Mouse (Mus musculus): ENCODE measurements around the gene Txndc11. TPM values are rescaled to one million over a fixed set of nuclear protein-coding genes. Genes with fewer than 3 reads are reported as not detected.
A peak's percentile ranks its signal among the peaks of the same experiment; 100 is the strongest.

The Txndc11 gene
- polyA plus RNA-seq, 1 experiment from 2014 or later = 34.6 TPM

- Histone ChIP-seq H3K27ac (replicated peaks; ENCODE audit: low read depth, low read length) (no peak overlapping the region), H3K9me3 (ENCODE audit: control insufficient read depth, low read length) (no peaks in the 10 kb centered on the region), H3K4me2 (ENCODE audit: low read length) (no peak overlapping the region), H3K4me1 (ENCODE audit: control insufficient read depth, insufficient read depth, low read length) (peaks cover 38% of the 10 kb centered on the region), H3K4me3 (replicated peaks; ENCODE audit: low read depth, low read length) (no peak overlapping the region), H3K27me3 (ENCODE audit: control insufficient read depth, insufficient read depth, low read length) (no peaks in the 10 kb centered on the region), H3K36me3 (ENCODE audit: control insufficient read depth, insufficient read depth, low read length) (peaks cover 57% of the 10 kb centered on the region), H3K9ac (replicated peaks; ENCODE audit: low read length) (no peak overlapping the region)
- DNase-seq (no peak), ATAC-seq (ENCODE audit: low FRiP score, low TSS enrichment) (no peak)
- 92% methylated on average over 4 of the region's 4 CpGs for WGBS
Measured at GRCm38 (mm10) chr16:11071887-11072286, 62.6 kb downstream of the Txndc11 start.

DNA sequence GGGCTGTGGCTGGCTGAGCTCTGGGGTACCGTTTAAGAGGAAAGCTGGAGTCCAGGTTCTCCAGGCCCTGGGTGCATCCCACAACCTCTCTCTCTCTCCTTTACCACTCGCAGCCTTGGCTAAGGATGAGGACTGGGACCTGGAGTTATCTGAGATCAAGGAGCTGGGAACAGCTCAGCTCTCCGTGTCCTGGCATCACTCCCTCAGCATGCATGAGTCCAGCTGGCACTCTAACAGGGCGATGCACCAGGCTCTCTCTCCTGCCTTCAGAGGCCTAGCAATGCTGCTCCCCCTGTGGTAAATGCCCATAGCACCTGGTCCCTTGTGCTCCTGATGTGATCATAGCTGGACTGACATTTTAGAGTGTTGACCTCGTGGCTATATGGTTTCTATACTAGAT, 63.3 kb downstream of the Txndc11 start:
- ATAC-seq (ENCODE audit: low FRiP score, low TSS enrichment) (no peak), DNase-seq (no peak)
- no peak overlapping the region for H3K9ac ChIP-seq (replicated peaks; ENCODE audit: low read length)
- 83% methylated on average over 5 of the region's 5 CpGs for WGBS
- no peaks in the 10 kb centered on the region for H3K9me3 ChIP-seq (ENCODE audit: control insufficient read depth, low read length)
- H3K27ac ChIP-seq (replicated peaks; ENCODE audit: low read depth, low read length) = no peak overlapping the region
- no peak overlapping the region for H3K4me3 ChIP-seq (replicated peaks; ENCODE audit: low read depth, low read length)
- H3K36me3 ChIP-seq (ENCODE audit: control insufficient read depth, insufficient read depth, low read length) = peaks cover 51% of the 10 kb centered on the region
- no peaks in the 10 kb centered on the region for H3K27me3 ChIP-seq (ENCODE audit: control insufficient read depth, insufficient read depth, low read length)
- no peak overlapping the region for H3K4me2 ChIP-seq (ENCODE audit: low read length)
- peaks cover 38% of the 10 kb centered on the region for H3K4me1 ChIP-seq (ENCODE audit: control insufficient read depth, insufficient read depth, low read length)

DNA sequence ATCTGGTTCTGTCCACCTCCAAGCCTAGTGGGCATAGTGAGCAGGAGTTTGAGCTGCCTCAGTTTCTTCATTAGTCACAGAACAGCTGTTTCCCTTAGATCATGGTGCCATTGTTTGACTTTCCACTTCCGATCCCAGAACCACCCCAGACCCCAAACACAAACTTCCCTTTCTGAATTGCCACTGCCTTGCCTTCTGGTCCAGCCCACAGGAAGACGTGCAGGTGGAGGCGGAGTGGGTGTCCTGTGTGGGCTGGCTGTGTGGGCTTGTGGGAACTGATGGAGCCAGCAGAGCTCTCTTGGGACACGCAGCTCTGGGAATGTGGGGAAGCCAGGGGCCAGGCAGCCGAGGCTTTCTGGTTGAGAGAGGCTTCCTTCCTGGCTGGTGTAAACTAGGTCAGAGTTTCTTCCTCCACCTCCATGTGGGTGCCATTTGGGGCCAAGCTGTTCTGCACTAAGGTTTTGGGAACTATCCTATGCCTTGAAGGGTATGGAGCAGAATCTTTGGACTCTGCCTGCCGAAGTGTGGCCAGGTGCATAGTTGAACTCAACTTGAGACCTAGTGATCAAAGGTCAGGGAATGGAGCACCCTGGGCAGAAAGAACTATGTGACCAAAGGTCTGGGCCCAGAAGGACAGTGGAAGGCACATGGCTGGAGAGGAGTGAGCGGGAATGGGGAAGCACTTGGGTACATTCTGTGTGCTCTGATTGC, 64.6 kb downstream of the Txndc11 start:
- Histone ChIP-seq H3K9me3 (ENCODE audit: control insufficient read depth, low read length) (no peaks in the 10 kb centered on the region), H3K36me3 (ENCODE audit: control insufficient read depth, insufficient read depth, low read length) (peaks cover 39% of the 10 kb centered on the region), H3K9ac (replicated peaks; ENCODE audit: low read length) (no peak overlapping the region), H3K4me2 (ENCODE audit: low read length) (peak overlapping the region; percentile 4; the same call in 1 of the 2 replicates), H3K27ac (replicated peaks; ENCODE audit: low read depth, low read length) (no peak overlapping the region), H3K27me3 (ENCODE audit: control insufficient read depth, insufficient read depth, low read length) (no peaks in the 10 kb centered on the region), H3K4me3 (replicated peaks; ENCODE audit: low read depth, low read length) (no peak overlapping the region), H3K4me1 (ENCODE audit: control insufficient read depth, insufficient read depth, low read length) (peaks cover 47% of the 10 kb centered on the region)
- 87% methylated on average over 7 of the region's 7 CpGs for WGBS
- ATAC-seq (ENCODE audit: low FRiP score, low TSS enrichment) (no peak), DNase-seq (no peak)

- Histone ChIP-seq H3K4me1 (ENCODE audit: control insufficient read depth, insufficient read depth, low read length) (peaks cover 49% of the 10 kb centered on the region), H3K9me3 (ENCODE audit: control insufficient read depth, low read length) (no peaks in the 10 kb centered on the region), H3K4me3 (replicated peaks; ENCODE audit: low read depth, low read length) (no peak overlapping the region), H3K36me3 (ENCODE audit: control insufficient read depth, insufficient read depth, low read length) (peaks cover 33% of the 10 kb centered on the region), H3K27me3 (ENCODE audit: control insufficient read depth, insufficient read depth, low read length) (no peaks in the 10 kb centered on the region), H3K27ac (replicated peaks; ENCODE audit: low read depth, low read length) (no peak overlapping the region), H3K4me2 (ENCODE audit: low read length) (peak overlapping the region; percentile 96), H3K9ac (replicated peaks; ENCODE audit: low read length) (no peak overlapping the region)
- ATAC-seq (ENCODE audit: low FRiP score, low TSS enrichment) (no peak), DNase-seq (no peak)
- WGBS = 86% methylated on average over 6 of the region's 6 CpGs
Measured at GRCm38 (mm10) chr16:11069271-11069670, 65.2 kb downstream of the Txndc11 start.

DNA sequence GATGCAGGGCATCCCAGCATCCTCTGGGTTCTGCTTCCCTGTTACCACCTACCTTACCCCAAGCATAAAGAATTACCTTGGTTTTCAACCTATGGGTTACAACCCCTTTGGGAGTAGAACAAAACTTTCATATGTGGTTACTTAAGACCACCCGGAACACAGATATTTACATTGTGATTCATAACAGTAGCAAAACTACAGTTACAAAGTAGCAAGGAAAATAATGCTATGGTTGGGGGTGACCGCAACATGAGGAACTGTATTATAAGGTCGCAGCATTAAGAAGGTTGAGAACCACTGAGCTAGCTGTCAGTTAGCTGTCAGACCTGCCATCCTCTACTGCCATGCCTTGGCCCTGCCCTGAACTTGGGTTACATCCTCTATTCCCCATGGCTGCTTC, 65.8 kb downstream of the Txndc11 start:
- H3K27ac ChIP-seq (replicated peaks; ENCODE audit: low read depth, low read length) = no peak overlapping the region
- peaks cover 27% of the 10 kb centered on the region for H3K36me3 ChIP-seq (ENCODE audit: control insufficient read depth, insufficient read depth, low read length)
- H3K4me1 ChIP-seq (ENCODE audit: control insufficient read depth, insufficient read depth, low read length) = peaks cover 49% of the 10 kb centered on the region
- 96% methylated on average over 3 of the region's 3 CpGs for WGBS
- ATAC-seq (ENCODE audit: low FRiP score, low TSS enrichment) (no peak), DNase-seq (no peak)
- H3K4me2 ChIP-seq (ENCODE audit: low read length) = peak overlapping the region; percentile 96
- no peak overlapping the region for H3K4me3 ChIP-seq (replicated peaks; ENCODE audit: low read depth, low read length)
- no peaks in the 10 kb centered on the region for H3K9me3 ChIP-seq (ENCODE audit: control insufficient read depth, low read length)
- no peaks in the 10 kb centered on the region for H3K27me3 ChIP-seq (ENCODE audit: control insufficient read depth, insufficient read depth, low read length)
- H3K9ac ChIP-seq (replicated peaks; ENCODE audit: low read length) = 0 out of 2 replicates have a peak overlapping the region, but pooled peaks have one; percentile 98

GRCm38 (mm10) chr16:11066833-11067191, 67.6 kb downstream of the Txndc11 start:
- WGBS = under 1% methylated on average over 22 of the region's 22 CpGs
- ATAC-seq (ENCODE audit: low FRiP score, low TSS enrichment) = peak; percentile 40
- Histone ChIP-seq H3K36me3 (ENCODE audit: control insufficient read depth, insufficient read depth, low read length) (peaks cover 8% of the 10 kb centered on the region; the same call in 1 of the 2 replicates), H3K9ac (replicated peaks; ENCODE audit: low read length) (peak overlapping the region; percentile 98), H3K4me1 (ENCODE audit: control insufficient read depth, insufficient read depth, low read length) (peaks cover 53% of the 10 kb centered on the region), H3K27ac (replicated peaks; ENCODE audit: low read depth, low read length) (peak overlapping the region; percentile 99), H3K9me3 (ENCODE audit: control insufficient read depth, low read length) (no peaks in the 10 kb centered on the region), H3K27me3 (ENCODE audit: control insufficient read depth, insufficient read depth, low read length) (no peaks in the 10 kb centered on the region), H3K4me2 (ENCODE audit: low read length) (peak overlapping the region; percentile 96), H3K4me3 (replicated peaks; ENCODE audit: low read depth, low read length) (peak overlapping the region; percentile 85)
- peak; percentile 82 for DNase-seq

DNA sequence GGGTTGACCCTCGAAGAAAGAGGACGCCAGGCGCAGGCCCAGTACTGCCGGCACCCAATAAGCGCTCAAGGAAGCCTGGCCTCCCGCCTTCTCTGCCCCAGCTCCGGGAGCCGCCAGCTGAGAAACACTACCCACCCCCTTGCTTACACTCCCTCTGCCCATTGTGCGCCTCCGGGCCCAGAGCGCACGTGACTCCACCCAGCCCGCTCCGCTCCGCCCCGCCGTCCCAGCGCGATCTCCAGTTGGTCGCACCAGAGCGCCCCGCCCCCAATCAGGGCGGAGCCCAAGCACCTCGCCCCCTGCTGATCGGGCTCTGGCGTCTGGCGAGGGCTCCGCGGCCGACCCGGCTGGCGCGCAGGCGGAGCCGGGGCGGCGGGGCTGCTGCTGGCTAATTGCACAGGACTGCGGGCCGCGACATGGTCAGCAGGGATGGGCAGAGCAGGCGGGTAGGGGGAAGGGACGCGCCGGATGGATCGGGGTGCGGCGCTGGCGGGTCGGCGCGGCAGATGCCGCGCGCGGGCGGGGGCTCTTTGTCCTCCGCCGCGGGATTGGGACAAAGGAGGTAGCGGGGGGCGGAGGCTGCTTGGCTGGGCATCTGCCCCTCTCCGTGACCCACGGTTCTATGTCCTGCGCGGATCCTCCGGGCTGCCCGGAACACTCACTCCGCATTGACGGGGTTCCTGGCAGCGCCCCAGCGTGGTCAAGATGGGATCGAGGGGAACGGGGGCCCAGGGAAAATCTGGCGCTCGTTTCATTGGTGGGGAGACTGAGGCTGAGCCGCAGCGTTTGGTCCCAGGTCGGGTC, 68.2 kb downstream of the Txndc11 start, which contains the start of gene Litaf:
TSS of gene Litaf (minus strand) at position 129 of the 804 bp plus-strand sequence.
- peak within 1 kb of the TSS; percentile 99 for H3K27ac ChIP-seq (replicated peaks; ENCODE audit: low read depth, low read length)
- 0 out of 2 replicates have a peak, but pooled peaks cover 2% of the 10 kb centered on the region for H3K36me3 ChIP-seq (ENCODE audit: control insufficient read depth, insufficient read depth, low read length)
- peak within 1 kb of the TSS; percentile 98 for H3K9ac ChIP-seq (replicated peaks; ENCODE audit: low read length)
- under 1% methylated on average over 78 of the region's 78 CpGs for WGBS
- peak; percentile 100 for DNase-seq
- peak within 1 kb of the TSS; percentile 85 for H3K4me3 ChIP-seq (replicated peaks; ENCODE audit: low read depth, low read length)
- peaks cover 53% of the 10 kb centered on the region for H3K4me1 ChIP-seq (ENCODE audit: control insufficient read depth, insufficient read depth, low read length)
- ATAC-seq (ENCODE audit: low FRiP score, low TSS enrichment) = peak; percentile 98
- no peaks in the 10 kb centered on the region for H3K27me3 ChIP-seq (ENCODE audit: control insufficient read depth, insufficient read depth, low read length)
- peak within 1 kb of the TSS; percentile 96 for H3K4me2 ChIP-seq (ENCODE audit: low read length)
- no peaks in the 10 kb centered on the region for H3K9me3 ChIP-seq (ENCODE audit: control insufficient read depth, low read length)

DNA sequence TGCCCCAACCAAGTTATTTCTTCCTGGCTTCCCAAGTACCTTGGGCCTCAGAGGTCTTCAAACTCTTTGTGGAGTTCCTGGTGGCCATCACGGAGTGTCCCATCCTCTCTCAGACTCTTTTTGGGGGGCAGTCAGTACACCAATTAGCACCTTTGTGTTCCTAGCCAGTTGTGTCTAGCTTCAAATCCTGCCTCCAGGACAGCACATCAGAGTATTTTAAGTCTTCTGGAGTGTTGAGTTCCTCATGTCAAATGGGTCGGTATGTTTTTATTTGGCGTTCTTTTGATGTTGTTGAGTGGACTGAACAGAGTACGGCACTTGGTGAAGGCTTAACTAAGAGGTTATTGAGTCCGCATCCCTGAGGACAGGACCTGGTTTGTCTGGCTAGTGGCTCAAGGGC, 69.0 kb downstream of the Txndc11 start:
- Histone ChIP-seq H3K4me3 (replicated peaks; ENCODE audit: low read depth, low read length) (peak overlapping the region; percentile 85), H3K9ac (replicated peaks; ENCODE audit: low read length) (peak overlapping the region; percentile 42; the same call in 1 of the 2 replicates), H3K9me3 (ENCODE audit: control insufficient read depth, low read length) (no peaks in the 10 kb centered on the region), H3K36me3 (ENCODE audit: control insufficient read depth, insufficient read depth, low read length) (no peaks in the 10 kb centered on the region), H3K4me1 (ENCODE audit: control insufficient read depth, insufficient read depth, low read length) (peaks cover 53% of the 10 kb centered on the region), H3K4me2 (ENCODE audit: low read length) (peak overlapping the region; percentile 96), H3K27me3 (ENCODE audit: control insufficient read depth, insufficient read depth, low read length) (no peaks in the 10 kb centered on the region), H3K27ac (replicated peaks; ENCODE audit: low read depth, low read length) (peak overlapping the region; percentile 99)
- 49% methylated on average over 5 of the region's 5 CpGs for WGBS
- DNase-seq = no peak
- ATAC-seq (ENCODE audit: low FRiP score, low TSS enrichment) = no peak

Data from midbrain, embryonic 14.5 days (tissue).